Mouse (Mus musculus): Measurements from ENCODE around the gene Hspa12a. TPM values are rescaled to one million over a fixed set of nuclear protein-coding genes. Genes with fewer than 3 reads are reported as not detected.

Hspa12a gene
- total and polyA plus RNA-seq, 2 experiments: 1.0 to 1.1 TPM

GRCm38 (mm10) chr19:58762316-58762715 is 181.1 kb downstream of the Hspa12a start:
- no peaks in the 10 kb centered on the region for H3K79me2 ChIP-seq (ENCODE audit: control insufficient read depth, insufficient read depth, low read length)
- H3K9ac ChIP-seq (ENCODE audit: low read depth, low read length): no peak overlapping the region
- no peak for DNase-seq (ENCODE audit: extremely low read depth, low read depth, low spot score)
- H3K4me1 ChIP-seq (ENCODE audit: control insufficient read depth, insufficient read depth, low read length): no peaks in the 10 kb centered on the region
- WGBS: 45% methylated on average over 6 of the region's 6 CpGs
- TF ChIP-seq CTCF (IDR thresholded peaks at IDR 0.05; ENCODE audit: low read depth, low read length) (no peak), POLR2A (IDR thresholded peaks at IDR 0.05; ENCODE audit: extremely low read depth, insufficient read depth, low read length) (no peak)
- no peak overlapping the region for H3K27ac ChIP-seq (replicated peaks; ENCODE audit: insufficient read depth, low read depth, low read length)
- H3K36me3 ChIP-seq (ENCODE audit: control insufficient read depth, insufficient read depth, low read length): no peaks in the 10 kb centered on the region
- no peak overlapping the region for H3K4me3 ChIP-seq (ENCODE audit: insufficient read depth, low read depth, low read length)
- H3K27me3 ChIP-seq (ENCODE audit: control insufficient read depth, insufficient read depth, low read length): no peaks in the 10 kb centered on the region

- 34% methylated on average over 9 of the region's 9 CpGs for WGBS
- TF ChIP-seq CTCF (IDR thresholded peaks at IDR 0.05; ENCODE audit: low read depth, low read length) (no peak), POLR2A (IDR thresholded peaks at IDR 0.05; ENCODE audit: extremely low read depth, insufficient read depth, low read length) (no peak)
- no peaks in the 10 kb centered on the region for H3K4me1 ChIP-seq (ENCODE audit: control insufficient read depth, insufficient read depth, low read length)
- no peak within 1 kb of the TSS for H3K27ac ChIP-seq (replicated peaks; ENCODE audit: insufficient read depth, low read depth, low read length)
- no peaks in the 10 kb centered on the region for H3K79me2 ChIP-seq (ENCODE audit: control insufficient read depth, insufficient read depth, low read length)
- H3K9ac ChIP-seq (ENCODE audit: low read depth, low read length): no peak within 1 kb of the TSS
- no peaks in the 10 kb centered on the region for H3K27me3 ChIP-seq (ENCODE audit: control insufficient read depth, insufficient read depth, low read length)
- peak; percentile 31 for DNase-seq (ENCODE audit: extremely low read depth, low read depth, low spot score)
- H3K4me3 ChIP-seq (ENCODE audit: insufficient read depth, low read depth, low read length): no peak within 1 kb of the TSS
- H3K36me3 ChIP-seq (ENCODE audit: control insufficient read depth, insufficient read depth, low read length): no peaks in the 10 kb centered on the region
These were observed 184.0 kb downstream of the Hspa12a start, which contains the start of gene Pnliprp2 for GRCm38 (mm10) chr19:58759423-58759822. Gene Pnliprp2, plus strand, starts transcription at chr19:58759719.

- WGBS: 75% methylated on average over 4 of the region's 4 CpGs
- Histone ChIP-seq H3K4me3 (ENCODE audit: insufficient read depth, low read depth, low read length) (no peak overlapping the region), H3K27me3 (ENCODE audit: control insufficient read depth, insufficient read depth, low read length) (no peaks in the 10 kb centered on the region), H3K79me2 (ENCODE audit: control insufficient read depth, insufficient read depth, low read length) (no peaks in the 10 kb centered on the region), H3K4me1 (ENCODE audit: control insufficient read depth, insufficient read depth, low read length) (no peaks in the 10 kb centered on the region), H3K27ac (replicated peaks; ENCODE audit: insufficient read depth, low read depth, low read length) (no peak overlapping the region), H3K9ac (ENCODE audit: low read depth, low read length) (no peak overlapping the region), H3K36me3 (ENCODE audit: control insufficient read depth, insufficient read depth, low read length) (no peaks in the 10 kb centered on the region)
- TF ChIP-seq POLR2A (IDR thresholded peaks at IDR 0.05; ENCODE audit: extremely low read depth, insufficient read depth, low read length) (no peak), CTCF (IDR thresholded peaks at IDR 0.05; ENCODE audit: low read depth, low read length) (no peak)
- no peak for DNase-seq (ENCODE audit: extremely low read depth, low read depth, low spot score)
These were observed 184.6 kb downstream of the Hspa12a start for GRCm38 (mm10) chr19:58758871-58759270.

- Histone ChIP-seq H3K36me3 (ENCODE audit: control insufficient read depth, insufficient read depth, low read length) (no peaks in the 10 kb centered on the region), H3K79me2 (ENCODE audit: control insufficient read depth, insufficient read depth, low read length) (no peaks in the 10 kb centered on the region), H3K27ac (replicated peaks; ENCODE audit: insufficient read depth, low read depth, low read length) (no peak overlapping the region), H3K27me3 (ENCODE audit: control insufficient read depth, insufficient read depth, low read length) (no peaks in the 10 kb centered on the region), H3K4me1 (ENCODE audit: control insufficient read depth, insufficient read depth, low read length) (no peaks in the 10 kb centered on the region), H3K9ac (ENCODE audit: low read depth, low read length) (no peak overlapping the region), H3K4me3 (ENCODE audit: insufficient read depth, low read depth, low read length) (no peak overlapping the region)
- TF ChIP-seq POLR2A (IDR thresholded peaks at IDR 0.05; ENCODE audit: extremely low read depth, insufficient read depth, low read length) (no peak), CTCF (IDR thresholded peaks at IDR 0.05; ENCODE audit: low read depth, low read length) (no peak)
- no peak for DNase-seq (ENCODE audit: extremely low read depth, low read depth, low spot score)
- WGBS: 68% methylated on average over 2 of the region's 2 CpGs
These were observed 191.9 kb downstream of the Hspa12a start for GRCm38 (mm10) chr19:58751504-58751903.

GRCm38 (mm10) chr19:58750822-58751221 is 192.6 kb downstream of the Hspa12a start:
- Histone ChIP-seq H3K4me3 (ENCODE audit: insufficient read depth, low read depth, low read length) (no peak overlapping the region), H3K27me3 (ENCODE audit: control insufficient read depth, insufficient read depth, low read length) (no peaks in the 10 kb centered on the region), H3K4me1 (ENCODE audit: control insufficient read depth, insufficient read depth, low read length) (no peaks in the 10 kb centered on the region), H3K9ac (ENCODE audit: low read depth, low read length) (no peak overlapping the region), H3K79me2 (ENCODE audit: control insufficient read depth, insufficient read depth, low read length) (no peaks in the 10 kb centered on the region), H3K27ac (replicated peaks; ENCODE audit: insufficient read depth, low read depth, low read length) (no peak overlapping the region), H3K36me3 (ENCODE audit: control insufficient read depth, insufficient read depth, low read length) (no peaks in the 10 kb centered on the region)
- 81% methylated on average over 2 of the region's 2 CpGs for WGBS
- no peak for DNase-seq (ENCODE audit: extremely low read depth, low read depth, low spot score)
- TF ChIP-seq CTCF (IDR thresholded peaks at IDR 0.05; ENCODE audit: low read depth, low read length) (no peak), POLR2A (IDR thresholded peaks at IDR 0.05; ENCODE audit: extremely low read depth, insufficient read depth, low read length) (no peak)

GRCm38 (mm10) chr19:58747498-58748000 is 195.9 kb downstream of the Hspa12a start:
- H3K79me2 ChIP-seq (ENCODE audit: control insufficient read depth, insufficient read depth, low read length): no peaks in the 10 kb centered on the region
- WGBS: 82% methylated on average over 9 of the region's 9 CpGs

More at GRCm38 (mm10) chr19:58747498-58748000, 195.9 kb downstream of the Hspa12a start:
- H3K36me3 ChIP-seq (ENCODE audit: control insufficient read depth, insufficient read depth, low read length): no peaks in the 10 kb centered on the region
- TF ChIP-seq POLR2A (IDR thresholded peaks at IDR 0.05; ENCODE audit: extremely low read depth, insufficient read depth, low read length): no peak
- no peak for TF ChIP-seq CTCF (IDR thresholded peaks at IDR 0.05; ENCODE audit: low read depth, low read length)
- H3K4me3 ChIP-seq (ENCODE audit: insufficient read depth, low read depth, low read length): no peak overlapping the region
- H3K9ac ChIP-seq (ENCODE audit: low read depth, low read length): no peak overlapping the region
- no peaks in the 10 kb centered on the region for H3K4me1 ChIP-seq (ENCODE audit: control insufficient read depth, insufficient read depth, low read length)
- H3K27me3 ChIP-seq (ENCODE audit: control insufficient read depth, insufficient read depth, low read length): no peaks in the 10 kb centered on the region
- no peak overlapping the region for H3K27ac ChIP-seq (replicated peaks; ENCODE audit: insufficient read depth, low read depth, low read length)
- no peak for DNase-seq (ENCODE audit: extremely low read depth, low read depth, low spot score)

Other genes starting within 250 kb of the Hspa12a start
- gene Pnliprp1, start 214.8 kb downstream of the Hspa12a start, total RNA-seq (2014; rRNA removed): 5.9 and 43.8 TPM in 2 replicates
- gene Pnliprp1, start 214.8 kb downstream of the Hspa12a start, polyA plus RNA-seq (2012; rRNA removed): 0.17 and 0.23 TPM in 2 replicates
- gene Pnliprp2, start 183.9 kb downstream of the Hspa12a start, total RNA-seq (2014; rRNA removed): 1.8 and 7.8 TPM in 2 replicates
- not detected in 2 replicates for gene Pnliprp2, start 183.9 kb downstream of the Hspa12a start, polyA plus RNA-seq (2012; rRNA removed)
- gene 1700019N19Rik, start 149.2 kb downstream of the Hspa12a start, total RNA-seq (2014; rRNA removed): not detected in 2 replicates
- not detected in 2 replicates for gene 1700019N19Rik, start 149.2 kb downstream of the Hspa12a start, polyA plus RNA-seq (2012; rRNA removed)
- not detected in 2 replicates for gene Eno4, start 229 bp downstream of the Hspa12a start, total RNA-seq (2014; rRNA removed)
- gene Eno4, start 229 bp downstream of the Hspa12a start, polyA plus RNA-seq (2012; rRNA removed): 0.05 TPM in 1 of 2 replicates, not detected in the other
- 10.4 and 10.6 TPM in 2 replicates for gene Shtn1, start 132.4 kb upstream of the Hspa12a start, total RNA-seq (2014; rRNA removed)
- gene Shtn1, start 132.4 kb upstream of the Hspa12a start, polyA plus RNA-seq (2012; rRNA removed): 3.9 and 4.9 TPM in 2 replicates
- not detected in 2 replicates for gene Vax1, start 226.4 kb upstream of the Hspa12a start, total RNA-seq (2014; rRNA removed)
- gene Vax1, start 226.4 kb upstream of the Hspa12a start, polyA plus RNA-seq (2012; rRNA removed): not detected in 2 replicates